Mouse (Mus musculus): Measurements from ENCODE around the gene Oas1h.
A peak's percentile ranks its signal among the peaks of the same experiment; 100 is the strongest.
"Not testable (repeated sequence)": the region's sequence is repeated elsewhere in the genome, so short reads cannot be mapped to it uniquely, and the experiment has no call there.

Oas1h gene

GRCm38 (mm10) chr5:120861121-120861520 is at the start of gene Oas1h:
Gene Oas1h (plus strand): TSS chr5:120861421.
- DNase-seq (ENCODE audit: low read depth): no peak

- peak; percentile 73 for DNase-seq (ENCODE audit: low read depth)
These were observed 49.0 kb upstream of the Oas1h start, which contains the start of gene Oas1c for GRCm38 (mm10) chr5:120811951-120812819. Gene Oas1c (minus strand): TSS chr5:120812514.

GRCm38 (mm10) chr5:120813023-120813422 is 48.2 kb upstream of the Oas1h start:
- no peak for DNase-seq (ENCODE audit: low read depth)

- peak; percentile 31 for DNase-seq (ENCODE audit: low read depth)
These were observed 45.3 kb upstream of the Oas1h start for GRCm38 (mm10) chr5:120815949-120816348.

GRCm38 (mm10) chr5:120818999-120819398 is 42.2 kb upstream of the Oas1h start:
- no peak for DNase-seq (ENCODE audit: low read depth)

GRCm38 (mm10) chr5:120831031-120831430 is 30.2 kb upstream of the Oas1h start:
- no peak for DNase-seq (ENCODE audit: low read depth)

- DNase-seq (ENCODE audit: low read depth): no peak
These were observed 27.6 kb upstream of the Oas1h start for GRCm38 (mm10) chr5:120833335-120834280.

- DNase-seq (ENCODE audit: low read depth): peak; percentile 33
These were observed 24.3 kb upstream of the Oas1h start for GRCm38 (mm10) chr5:120836731-120837585.

GRCm38 (mm10) chr5:120844713-120845112 is 16.5 kb upstream of the Oas1h start:
- DNase-seq (ENCODE audit: low read depth): no peak

- no peak for DNase-seq (ENCODE audit: low read depth)
These were observed 14.2 kb upstream of the Oas1h start, which contains the start of gene Oas1f for GRCm38 (mm10) chr5:120847067-120847466. Gene Oas1f (plus strand): TSS chr5:120847367.

- DNase-seq (ENCODE audit: low read depth): peak; percentile 42
These were observed 11.6 kb upstream of the Oas1h start for GRCm38 (mm10) chr5:120849601-120850136.

- no peak for DNase-seq (ENCODE audit: low read depth)
These were observed 2.0 kb upstream of the Oas1h start for GRCm38 (mm10) chr5:120859241-120859640.

- peak; percentile 29 for DNase-seq (ENCODE audit: low read depth)
These were observed 4.2 kb downstream of the Oas1h start for GRCm38 (mm10) chr5:120865336-120865860.

- no peak for DNase-seq (ENCODE audit: low read depth)
These were observed 8.3 kb downstream of the Oas1h start for GRCm38 (mm10) chr5:120869436-120870015.

- DNase-seq (ENCODE audit: low read depth): no peak
These were observed 8.9 kb downstream of the Oas1h start for GRCm38 (mm10) chr5:120870081-120870480.

GRCm38 (mm10) chr5:120870782-120871181 is 9.6 kb downstream of the Oas1h start:
- no peak for DNase-seq (ENCODE audit: low read depth)

GRCm38 (mm10) chr5:120871469-120871868 is 10.2 kb downstream of the Oas1h start:
- no peak for DNase-seq (ENCODE audit: low read depth)

GRCm38 (mm10) chr5:120876839-120877238 is 15.6 kb downstream of the Oas1h start:
- DNase-seq (ENCODE audit: low read depth): not testable (repeated sequence)

GRCm38 (mm10) chr5:120877407-120877806 is 16.2 kb downstream of the Oas1h start:
- not testable (repeated sequence) for DNase-seq (ENCODE audit: low read depth)

- DNase-seq (ENCODE audit: low read depth): not testable (repeated sequence)
These were observed 17.6 kb downstream of the Oas1h start for GRCm38 (mm10) chr5:120878803-120879202.

Data from c-Kit-positive CD71-negative TER-119-negative erythroid progenitor cells, embryonic 14.5 days (primary cell).